Mouse (Mus musculus): ENCODE measurements around the gene Sphk1. TPM values are rescaled to one million over a fixed set of nuclear protein-coding genes. Genes with fewer than 3 reads are reported as not detected.

Gene Sphk1
- total RNA-seq, 4 experiments from 2014 or later: 2.8 to 3.6 (median 2.9) TPM

GRCm38 (mm10) chr11:116574982-116575381 lies 44.3 kb downstream of the Sphk1 start:
- no peak for DNase-seq (ENCODE audit: low spot score in 2 of 2)

DNA sequence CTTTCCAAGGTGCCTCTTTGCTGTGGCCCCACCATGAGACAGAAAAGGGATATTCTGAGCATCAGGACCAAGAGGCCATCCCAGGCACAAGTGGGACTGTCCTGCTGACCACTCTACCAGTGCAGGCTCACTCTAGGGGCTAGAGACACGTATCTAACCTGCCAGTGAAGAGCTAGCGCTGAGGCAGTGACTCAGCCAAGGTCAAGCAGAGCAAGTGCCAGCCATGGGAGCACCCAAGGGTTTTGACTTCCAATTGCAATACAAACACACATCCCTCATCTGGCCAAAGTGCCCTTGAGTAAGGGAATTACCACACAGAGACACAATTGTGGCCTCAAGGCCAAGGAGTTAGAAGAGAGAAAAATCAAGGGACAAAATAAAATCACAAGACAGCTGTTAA lies 44.7 kb downstream of the Sphk1 start:
- no peak for DNase-seq (ENCODE audit: low spot score in 2 of 2)

DNA sequence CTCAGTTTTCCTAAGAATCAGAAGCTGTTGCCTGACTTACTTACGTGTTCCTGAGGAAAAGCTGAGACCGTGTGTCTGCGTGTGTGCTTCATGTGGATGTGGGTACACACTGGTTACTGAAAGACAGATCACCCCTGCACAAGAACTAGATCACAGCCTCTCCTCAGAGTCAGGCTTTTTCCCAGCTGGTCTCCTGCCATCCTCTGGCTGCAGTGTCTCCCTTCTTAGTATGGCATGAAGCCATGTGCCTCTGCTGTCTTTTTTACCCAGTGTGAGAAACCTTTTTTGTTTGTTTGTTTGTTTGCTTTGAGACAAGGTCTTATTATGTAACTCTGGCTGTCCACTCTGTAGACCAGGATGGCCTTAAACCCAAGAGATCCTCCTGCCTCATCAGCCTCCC lies 48.6 kb downstream of the Sphk1 start:
- no peak for DNase-seq (ENCODE audit: low spot score in 2 of 2)

GRCm38 (mm10) chr11:116580031-116580652 lies 49.4 kb downstream of the Sphk1 start:
- no peak for DNase-seq (ENCODE audit: low spot score in 2 of 2)

- DNase-seq (ENCODE audit: low spot score in 2 of 2): peak in 1 of 2 experiments; percentile 41
Observed at GRCm38 (mm10) chr11:116580711-116581375, 50.1 kb downstream of the Sphk1 start.

DNA sequence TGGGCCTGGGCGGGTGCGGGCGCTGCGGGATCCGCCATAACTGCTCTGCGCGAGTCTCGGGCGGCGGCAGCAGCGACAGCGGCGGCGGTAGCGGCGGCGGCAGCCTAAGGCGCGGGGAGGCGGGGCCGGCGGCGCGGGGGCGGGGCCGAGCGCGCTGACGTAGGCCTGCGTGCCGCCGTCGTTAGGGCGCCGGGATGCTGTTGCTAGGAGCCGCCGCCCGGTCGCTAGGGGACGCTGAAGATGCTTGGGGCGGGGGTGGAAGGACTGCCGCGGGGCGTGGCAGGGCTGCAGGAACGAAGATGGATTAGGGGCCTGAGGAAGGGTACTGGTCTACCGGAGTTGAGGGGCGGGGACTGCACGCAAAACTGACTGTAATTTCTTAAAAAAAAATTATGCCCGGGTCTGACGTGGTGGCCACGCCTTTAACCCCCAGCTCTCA lies 50.7 kb downstream of the Sphk1 start, which contains the start of gene Ube2o:
Gene Ube2o (minus strand): TSS at position 72 of the 439 bp plus-strand sequence.
- peak; percentile 70 to 79 for DNase-seq (ENCODE audit: low spot score in 2 of 2)

GRCm38 (mm10) chr11:116585682-116586081 lies 55.0 kb downstream of the Sphk1 start:
- DNase-seq (ENCODE audit: low spot score in 2 of 2): no peak

Other genes with a start within 250 kb of the Sphk1 start
- gene Galr2, start 250.0 kb upstream of the Sphk1 start, total RNA-seq (2022): not detected
- 100 to 1,000 TPM in 1 of 4 experiments, 10 to 100 TPM in 3; 82.4 to 103 (median 88.9) TPM for gene Exoc7, start 223.7 kb upstream of the Sphk1 start, total RNA-seq (2022)
- gene Foxj1, start 195.5 kb upstream of the Sphk1 start, total RNA-seq (2022): 1 to 10 TPM; 4.5 to 7.4 (median 6.2) TPM
- 100 to 1,000 TPM; 220 to 248 (median 241) TPM for gene Rnf157, start 117.9 kb upstream of the Sphk1 start, total RNA-seq (2022)
- gene Ubald2, start 96.8 kb upstream of the Sphk1 start, total RNA-seq (2022): 10 to 100 TPM; 28.6 to 30.4 (median 29.5) TPM
- under 1 TPM in 1 of 4 experiments, not detected in 3; 0.14 TPM for gene Qrich2, start 64.7 kb upstream of the Sphk1 start, total RNA-seq (2022)
- gene Prpsap1, start 36.7 kb upstream of the Sphk1 start, total RNA-seq (2022): 100 to 1,000 TPM in 1 of 4 experiments, 10 to 100 TPM in 3; 83.2 to 104 (median 89.6) TPM
- 100 to 1,000 TPM in 1 of 4 experiments, 10 to 100 TPM in 3; 96.8 to 110 (median 98.8) TPM for gene Ube2o, start 50.5 kb downstream of the Sphk1 start, total RNA-seq (2022)
- gene Aanat, start 55.5 kb downstream of the Sphk1 start, total RNA-seq (2022): 1 to 10 TPM in 3 of 4 experiments, under 1 TPM in 1; 0.57 to 3.9 (median 1.4) TPM
- 1 to 10 TPM; 1.1 to 2.5 (median 1.8) TPM for gene Rhbdf2, start 96.1 kb downstream of the Sphk1 start, total RNA-seq (2022)
- gene Prcd, start 122.6 kb downstream of the Sphk1 start, total RNA-seq (2022): 1 to 10 TPM; 4.8 to 8.5 (median 5.8) TPM
- 10 to 100 TPM; 57.2 to 76.1 (median 63.0) TPM for gene Cygb, start 123.4 kb downstream of the Sphk1 start, total RNA-seq (2022)
- gene St6galnac1, start 244.6 kb downstream of the Sphk1 start, total RNA-seq (2022): not detected

Measured in layer of hippocampus, adult 8-10 months (tissue).